Mouse (Mus musculus): ENCODE data around the gene Dapk1. TPM values are rescaled to one million over a fixed set of nuclear protein-coding genes. Genes with fewer than 3 reads are reported as not detected.
"Not testable (repeated sequence)": the region's sequence is repeated elsewhere in the genome, so short reads cannot be mapped to it uniquely, and the experiment has no call there.

Gene Dapk1
- 10 to 100 TPM; 90.4 to 99.4 TPM for total RNA-seq (2021)

DNA sequence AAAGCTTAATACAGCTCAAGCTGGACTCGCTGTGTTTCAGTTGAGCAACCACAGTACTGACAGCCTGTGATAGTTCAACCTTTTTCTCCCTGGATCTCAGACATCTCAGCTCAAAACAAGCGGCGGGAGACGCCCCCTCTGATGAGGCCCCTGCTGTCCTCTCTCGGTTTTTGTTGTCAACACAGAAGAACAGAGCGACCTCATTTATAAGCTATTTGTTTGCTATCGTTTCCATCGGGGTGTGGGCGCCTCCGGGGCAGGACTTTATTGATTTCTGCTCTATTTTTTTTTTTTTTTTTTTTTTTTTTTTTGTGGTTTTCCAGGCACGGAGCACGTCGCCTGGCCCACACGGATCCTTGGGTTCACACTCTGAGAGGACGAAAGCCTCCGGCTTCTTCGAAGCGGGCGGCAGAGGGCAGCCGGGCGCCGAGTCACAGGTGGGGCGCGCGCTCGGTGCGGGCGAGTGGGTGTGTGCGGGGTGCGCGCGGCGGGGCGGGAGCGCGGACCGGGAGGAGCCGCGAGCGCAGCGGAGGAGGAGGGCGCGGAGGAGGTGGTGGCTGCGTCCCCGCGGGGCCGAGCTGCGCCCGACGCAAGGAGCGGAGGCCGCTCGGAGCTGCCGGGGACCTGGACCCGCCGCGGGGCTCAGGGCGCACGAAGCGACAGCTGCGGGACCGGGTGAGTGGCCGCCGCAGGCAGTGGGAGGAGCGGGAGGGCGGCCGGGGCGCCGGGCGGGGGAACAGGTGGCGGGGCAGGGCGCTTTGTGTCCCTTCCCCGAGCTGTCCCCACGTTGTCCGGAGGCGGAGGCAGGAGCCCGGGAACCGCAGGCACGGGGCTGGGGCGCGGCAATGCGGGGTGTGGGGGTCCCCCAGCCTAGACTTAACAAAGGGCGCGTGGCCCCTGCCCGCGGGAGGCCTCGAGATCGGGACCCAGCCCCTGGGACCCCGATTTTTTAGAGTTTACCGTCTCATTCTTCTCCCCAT, at the start of gene Dapk1:
Gene Dapk1 (plus strand): TSS at position 512 of the 980 bp plus-strand sequence.
- DNase-seq (ENCODE audit: low spot score in 2 of 2): peak; percentile 87 to 90
- intact Hi-C loops (cut with DNase I): loop anchor here (1.0 to 5.0 kb wide), 4 partner anchors 38 to 137 kb away; no protein-coding TSS in a partner anchor

DNA sequence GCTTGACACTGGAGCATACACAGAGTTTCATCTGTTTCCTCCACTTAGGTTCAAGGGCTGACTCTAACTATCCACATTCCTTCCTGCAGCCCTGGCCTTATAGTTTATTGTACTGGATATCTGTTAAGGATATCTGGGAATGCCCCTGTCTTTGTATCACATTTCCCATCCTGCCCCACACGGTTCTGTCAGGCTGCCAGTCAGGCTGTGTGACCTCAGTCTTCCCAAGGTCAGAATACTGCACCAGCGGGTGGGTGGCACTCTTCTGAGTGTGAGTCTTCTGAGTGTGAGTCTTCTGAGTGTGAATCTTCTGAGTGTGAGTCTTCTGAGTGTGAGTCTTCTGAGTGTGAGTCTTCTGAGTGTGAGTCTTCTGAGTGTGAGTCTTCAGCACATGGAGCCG, 48.4 kb upstream of the Dapk1 start:
- intact Hi-C loops (cut with DNase I): no loop called here
- DNase-seq (ENCODE audit: low spot score in 2 of 2): no peak

DNA sequence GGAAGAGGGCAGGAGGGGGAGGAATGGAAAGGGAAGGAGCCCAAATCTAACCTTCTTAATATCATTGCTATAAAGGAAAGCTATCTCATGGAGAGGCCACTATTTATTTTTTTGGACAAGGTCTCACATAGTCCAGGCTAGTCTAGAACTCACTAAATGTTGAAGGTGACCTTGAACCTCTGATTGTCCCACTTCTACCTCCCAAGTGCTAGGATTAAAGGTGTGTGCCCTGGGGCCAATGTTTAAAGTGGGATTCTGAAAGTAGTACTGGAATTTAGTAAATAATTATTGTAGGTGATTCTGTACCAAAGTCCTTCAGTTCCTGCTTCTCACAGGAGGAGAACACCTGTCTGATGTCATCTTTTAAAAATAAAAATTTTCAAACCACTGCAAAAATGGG, 45.3 kb upstream of the Dapk1 start:
- intact Hi-C loops (cut with DNase I): no loop called here
- no peak for DNase-seq (ENCODE audit: low spot score in 2 of 2)

DNA sequence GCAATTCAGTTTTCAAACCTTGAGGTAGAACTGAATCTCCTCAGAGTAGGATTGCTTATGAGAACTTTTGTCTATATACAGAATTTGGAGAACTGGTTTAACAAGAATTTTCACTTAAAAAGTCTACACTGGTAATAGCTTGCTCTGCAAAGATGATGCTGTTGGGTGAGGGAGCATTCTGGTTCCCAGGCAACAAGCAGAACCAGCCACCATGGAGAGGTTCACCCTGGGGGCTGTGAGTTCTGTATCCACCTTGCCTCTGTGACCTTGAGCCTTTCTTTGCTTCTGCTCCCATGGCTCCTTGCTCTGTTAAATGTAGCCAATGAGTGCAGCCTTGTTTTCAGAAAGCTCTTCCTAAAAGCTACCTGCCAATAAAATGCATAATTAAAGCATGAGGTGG, 44.8 kb upstream of the Dapk1 start:
- intact Hi-C loops (cut with DNase I): no loop called here
- no peak for DNase-seq (ENCODE audit: low spot score in 2 of 2)

DNA sequence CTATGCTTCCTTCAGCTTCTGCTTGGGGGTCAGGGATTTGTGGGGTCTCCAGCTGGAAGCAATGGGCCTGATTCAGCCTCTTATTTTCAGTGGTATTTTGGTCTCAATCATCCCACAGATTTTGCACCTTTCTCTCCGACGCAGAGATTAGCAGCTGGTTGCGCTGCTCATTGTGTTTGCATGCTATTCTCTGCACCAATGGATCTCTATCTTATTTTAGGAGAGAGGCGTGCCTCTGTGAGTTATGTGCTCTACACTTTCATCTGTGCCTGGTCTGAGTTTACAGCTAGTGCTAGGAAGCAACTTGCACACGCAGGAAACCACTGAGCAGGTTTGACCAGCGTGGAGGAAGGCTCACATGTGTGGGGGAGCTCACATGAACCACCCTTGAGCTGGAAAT, 37.4 kb upstream of the Dapk1 start:
- peak in 1 of 2 experiments; percentile 52 for DNase-seq (ENCODE audit: low spot score in 2 of 2)
- intact Hi-C loops (cut with DNase I): no loop called here

DNA sequence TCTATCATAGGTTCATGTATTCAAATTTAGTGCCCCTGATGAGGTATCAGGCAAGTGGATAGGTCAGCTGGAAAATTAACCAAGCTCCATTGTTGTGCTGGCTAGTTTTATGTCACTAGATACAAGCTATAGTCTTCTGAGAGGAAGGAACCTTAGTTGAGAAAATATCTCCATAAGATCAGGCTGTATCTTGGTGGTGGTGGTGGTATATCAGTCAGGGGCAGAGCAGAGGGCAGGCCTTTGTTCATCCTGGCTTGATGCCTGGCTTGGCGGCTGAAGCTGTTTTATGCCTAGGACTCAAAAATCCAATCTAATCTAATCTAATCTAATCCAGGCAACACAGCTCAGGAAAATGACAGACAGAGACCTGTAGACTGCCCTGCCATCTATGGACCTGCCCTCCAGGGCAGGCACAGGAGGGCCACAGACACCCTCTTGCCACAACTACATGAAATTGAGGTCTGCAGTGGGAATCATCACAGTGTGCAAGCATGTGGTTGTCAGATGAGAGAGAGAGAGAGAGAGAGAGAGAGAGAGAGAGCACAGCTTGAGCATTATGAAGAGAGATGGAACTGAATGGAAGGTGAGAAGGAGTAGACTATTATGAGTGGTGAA, 32.7 kb upstream of the Dapk1 start:
- intact Hi-C loops (cut with DNase I): no loop called here
- no peak for DNase-seq (ENCODE audit: low spot score in 2 of 2)

DNA sequence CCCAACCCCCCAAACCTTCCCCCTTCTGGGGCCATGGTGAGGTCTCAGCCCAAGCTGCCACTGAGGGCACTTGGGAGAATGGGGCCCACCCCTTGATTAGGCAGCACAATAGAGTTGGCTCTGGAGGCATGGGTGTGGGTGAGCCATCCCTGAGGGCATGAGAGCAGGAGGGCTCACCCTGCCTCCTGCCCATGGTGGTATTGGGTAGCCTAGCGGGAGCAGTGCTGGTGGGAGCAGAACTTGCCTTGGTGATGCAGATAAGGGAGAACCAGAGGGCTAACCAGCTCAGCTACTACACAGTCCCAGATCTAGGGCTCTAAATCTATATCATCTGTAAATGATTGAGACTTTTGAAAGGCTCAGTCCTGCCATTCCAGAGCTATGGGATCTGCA, 32.2 kb upstream of the Dapk1 start:
- intact Hi-C loops (cut with DNase I): no loop called here
- no peak for DNase-seq (ENCODE audit: low spot score in 2 of 2)

DNA sequence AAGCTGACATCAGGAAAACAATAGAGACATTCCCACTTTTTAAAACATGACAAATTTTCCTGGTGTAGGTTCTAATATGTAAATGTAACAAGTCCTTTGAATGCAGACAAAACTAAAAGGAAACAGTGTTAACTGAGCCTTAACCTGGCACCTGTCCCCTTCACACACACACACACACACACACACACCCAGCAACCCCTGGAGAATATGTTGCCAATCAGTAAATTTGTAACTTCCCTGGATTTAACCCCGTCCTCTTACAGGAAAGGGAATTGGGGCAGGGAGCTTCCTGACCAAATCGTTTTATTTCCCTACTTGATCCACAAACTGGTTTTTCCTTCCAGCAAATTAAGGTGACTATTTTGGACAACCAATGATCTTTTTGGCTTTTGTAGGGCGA, 28.2 kb upstream of the Dapk1 start:
- DNase-seq (ENCODE audit: low spot score in 2 of 2): no peak
- intact Hi-C loops (cut with DNase I): no loop called here

DNA sequence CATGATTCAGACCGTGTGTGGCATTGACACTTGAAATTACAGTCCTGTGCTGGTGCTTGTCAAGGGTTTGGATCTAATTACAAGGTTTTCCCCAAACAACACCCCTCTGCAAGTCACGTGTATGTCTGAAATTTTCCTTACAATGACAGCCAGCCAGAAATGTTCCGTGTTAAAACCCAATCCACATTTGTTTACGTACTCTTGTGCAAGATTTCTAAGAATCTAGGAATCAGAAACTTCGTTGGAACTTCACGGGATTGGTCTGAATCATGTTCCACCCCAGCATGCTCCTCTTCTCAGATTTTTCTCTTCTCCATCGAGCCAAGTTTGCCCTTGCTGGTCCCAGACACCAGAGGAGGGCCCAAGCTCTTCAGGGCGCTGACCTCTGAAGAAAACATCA, 27.8 kb upstream of the Dapk1 start:
- no peak for DNase-seq (ENCODE audit: low spot score in 2 of 2)
- intact Hi-C loops (cut with DNase I): no loop called here

DNA sequence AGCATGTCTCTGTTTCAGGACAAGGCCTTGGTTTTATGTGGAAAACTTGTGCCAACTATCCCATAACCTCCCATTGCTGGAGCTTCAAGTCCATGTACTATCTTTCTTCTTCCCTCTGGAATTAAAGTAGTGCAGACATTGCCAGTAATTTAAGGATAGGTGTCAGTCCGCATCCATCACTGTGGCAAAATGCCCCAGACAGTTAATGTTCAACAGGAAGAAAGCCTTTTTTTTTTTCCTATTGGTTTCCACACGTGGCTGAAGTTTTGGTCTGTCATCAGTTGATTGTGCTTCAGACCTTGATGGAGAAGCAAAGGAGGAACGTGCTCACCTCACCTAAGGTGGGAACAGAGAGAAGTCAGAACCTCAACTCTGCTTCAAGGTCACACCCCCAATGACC, 23.2 kb upstream of the Dapk1 start:
- no peak for DNase-seq (ENCODE audit: low spot score in 2 of 2)

DNA sequence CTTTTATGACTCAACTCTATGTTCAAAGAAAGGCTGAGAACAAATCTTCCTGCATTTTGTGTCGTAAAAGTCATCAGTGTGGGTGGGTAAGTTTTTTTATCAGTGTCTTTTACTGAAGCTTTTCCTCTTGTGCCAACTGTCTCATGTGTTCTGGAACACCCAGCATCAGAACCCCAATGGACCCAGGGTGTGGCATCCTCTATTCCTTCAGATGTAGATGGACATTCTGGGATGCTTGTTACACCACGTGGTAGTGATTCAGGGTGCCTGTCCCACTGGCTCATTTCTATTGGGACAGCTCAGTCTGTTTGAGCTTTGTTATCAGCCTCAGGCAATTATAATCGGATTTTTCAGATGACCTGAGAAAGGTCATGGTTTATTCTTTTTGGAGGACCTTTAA, 6.9 kb upstream of the Dapk1 start:
- DNase-seq (ENCODE audit: low spot score in 2 of 2): no peak
- intact Hi-C loops (cut with DNase I): no loop called here

More for the DNA sequence above, 23.2 kb upstream of the Dapk1 start:
- intact Hi-C loops (cut with DNase I): no loop called here

DNA sequence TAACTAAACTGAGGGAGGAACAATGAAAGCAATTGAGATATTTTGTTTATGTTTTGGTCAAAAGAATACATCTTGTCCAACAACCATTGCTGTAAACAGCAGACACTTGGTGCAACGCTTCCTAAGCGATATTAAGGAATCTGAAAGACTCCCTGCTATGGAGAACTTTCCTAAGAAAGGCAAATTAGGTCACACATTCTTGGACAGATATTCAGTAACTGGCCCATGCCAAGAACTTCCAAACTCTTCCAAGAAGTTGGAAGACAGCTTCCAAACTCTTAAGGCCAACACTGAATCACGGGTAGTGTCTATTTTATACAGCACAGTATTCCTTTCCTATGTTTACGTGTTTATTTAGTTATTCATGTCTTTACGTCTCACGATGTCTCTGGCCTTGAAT, 6.2 kb upstream of the Dapk1 start:
- DNase-seq (ENCODE audit: low spot score in 2 of 2): no peak
- intact Hi-C loops (cut with DNase I): no loop called here

DNA sequence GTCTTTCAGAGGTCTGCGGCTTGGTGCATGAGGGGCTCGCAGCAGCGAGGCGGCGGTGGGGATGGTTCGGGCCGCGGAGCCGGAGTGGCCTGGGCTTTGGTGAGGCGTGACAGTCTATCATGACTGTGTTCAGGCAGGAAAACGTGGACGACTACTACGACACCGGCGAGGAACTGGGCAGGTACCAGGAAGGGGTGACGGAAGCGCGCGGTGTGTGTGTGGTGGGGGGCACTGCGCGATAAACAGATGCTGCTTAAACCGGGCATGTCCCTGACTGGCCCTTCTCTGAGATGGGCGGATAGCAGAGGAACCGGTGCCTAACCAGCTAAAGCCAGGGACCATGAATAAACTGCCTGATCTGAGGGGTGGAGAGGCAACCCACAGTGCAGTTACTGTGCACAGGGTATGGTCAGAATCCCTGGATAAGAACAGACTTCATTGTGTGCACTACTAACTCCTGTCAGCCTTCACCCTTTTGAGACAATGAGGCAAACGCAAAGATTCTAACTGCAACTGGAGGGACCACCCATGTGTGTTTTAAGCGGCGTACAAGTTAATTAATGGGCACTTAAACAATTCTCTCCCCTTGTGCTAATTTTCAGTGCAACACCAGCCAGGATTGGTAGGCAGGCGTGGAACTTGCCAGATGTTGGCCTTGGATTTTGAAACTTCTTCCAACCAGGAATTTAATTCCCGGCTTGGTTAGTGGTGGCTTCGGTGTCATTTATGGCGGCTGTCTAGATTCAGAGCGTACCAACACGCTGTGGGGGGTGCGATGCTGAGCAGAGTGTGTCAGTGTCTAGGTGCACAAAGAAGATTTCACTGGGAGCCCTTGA, 887 bp downstream of the Dapk1 start:
- intact Hi-C loops (cut with DNase I): loop anchor here (1.0 to 5.0 kb wide), 2 partner anchors 37 to 75 kb away; no protein-coding TSS in a partner anchor
- DNase-seq (ENCODE audit: low spot score in 2 of 2): peak; percentile 53 to 61

DNA sequence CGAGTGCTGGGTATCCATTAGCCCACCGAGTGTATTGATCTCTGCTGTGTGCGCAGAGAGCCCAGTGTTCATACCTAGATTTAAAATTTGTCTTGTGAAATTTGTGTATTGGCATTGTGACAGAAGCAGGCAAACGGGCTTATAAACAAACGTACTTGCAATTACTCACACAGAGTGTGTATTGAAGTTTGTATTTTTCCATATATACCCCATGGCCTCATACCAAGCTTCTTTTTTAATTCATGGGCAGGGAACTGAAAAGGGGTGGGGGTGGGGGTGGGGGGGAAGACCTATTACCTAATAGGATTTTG, 1.5 kb downstream of the Dapk1 start:
- DNase-seq (ENCODE audit: low spot score in 2 of 2): no peak
- intact Hi-C loops (cut with DNase I): loop anchor here (5.0 kb wide), 1 partner anchor 74 kb away; no protein-coding TSS in a partner anchor

DNA sequence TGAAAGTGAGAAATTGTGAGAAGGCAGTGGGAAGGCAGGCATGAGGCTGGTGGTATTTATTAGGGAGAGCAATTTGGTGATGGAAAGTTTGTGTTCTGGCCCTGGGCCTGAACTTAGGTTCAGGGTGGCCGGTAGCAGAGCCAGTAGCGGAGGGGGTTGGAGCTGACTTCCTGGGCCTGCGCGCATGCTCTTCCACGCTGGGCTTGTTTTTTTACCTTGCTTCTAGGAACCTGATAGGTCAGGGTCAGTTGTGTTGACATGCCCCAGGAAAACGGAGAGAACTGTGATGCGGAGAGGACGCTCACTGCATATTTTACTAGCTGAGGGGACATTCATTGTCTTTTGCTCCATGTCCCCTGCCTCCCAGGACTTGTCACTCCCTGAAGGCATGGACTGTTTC, 5.7 kb downstream of the Dapk1 start:
- intact Hi-C loops (cut with DNase I): no loop called here
- no peak for DNase-seq (ENCODE audit: low spot score in 2 of 2)

DNA sequence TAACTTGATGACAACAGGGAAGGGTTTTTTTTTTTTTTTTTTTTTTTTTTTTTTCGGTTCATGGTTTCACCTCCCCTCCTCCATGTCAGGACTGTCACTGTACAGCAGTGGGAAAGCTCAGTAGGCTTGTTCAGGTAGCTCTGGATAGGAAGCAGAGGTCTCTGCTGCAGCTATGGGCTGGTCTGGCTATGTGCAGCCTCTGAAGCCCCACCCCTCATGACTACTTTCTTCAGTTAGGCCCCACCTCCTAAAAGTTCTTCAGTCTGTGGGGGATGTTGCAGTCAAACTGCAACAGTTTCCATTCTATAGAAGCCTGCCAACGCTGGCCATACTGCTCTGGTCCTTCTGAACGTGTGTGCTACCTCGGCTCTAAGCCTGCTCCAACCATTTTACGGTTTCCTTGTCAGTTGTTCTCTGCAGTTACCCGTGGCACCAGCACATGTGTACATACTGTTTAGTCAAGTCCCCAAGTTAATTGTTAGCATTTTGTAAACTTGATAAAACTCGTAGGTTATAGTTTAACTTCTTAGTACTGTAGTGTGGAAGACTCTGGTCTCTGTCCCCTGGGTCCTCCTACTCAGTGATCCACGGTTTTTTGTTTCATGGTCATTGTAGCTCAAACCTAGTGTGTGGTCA, 6.8 kb downstream of the Dapk1 start:
- intact Hi-C loops (cut with DNase I): no loop called here
- no peak for DNase-seq (ENCODE audit: low spot score in 2 of 2)

DNA sequence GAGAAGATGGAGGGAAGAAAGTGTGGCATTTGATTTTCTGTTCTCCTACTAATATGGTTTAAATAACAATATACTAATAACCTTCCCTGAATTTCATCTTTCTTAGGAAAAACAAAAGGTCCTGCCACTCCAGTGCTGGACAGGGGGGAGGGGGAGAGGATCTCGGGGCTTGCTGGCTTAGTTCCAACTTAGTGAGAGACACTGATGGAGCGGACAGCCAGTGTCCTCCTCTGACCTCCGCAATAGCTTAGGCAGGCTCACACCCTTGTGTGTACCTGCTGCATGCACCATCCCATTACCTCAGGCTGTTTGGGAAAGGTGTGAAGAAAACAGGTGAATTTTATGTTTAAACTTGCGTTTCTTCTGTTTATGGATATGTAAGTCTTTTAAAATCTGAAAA, 7.5 kb downstream of the Dapk1 start:
- intact Hi-C loops (cut with DNase I): no loop called here
- DNase-seq (ENCODE audit: low spot score in 2 of 2): no peak

DNA sequence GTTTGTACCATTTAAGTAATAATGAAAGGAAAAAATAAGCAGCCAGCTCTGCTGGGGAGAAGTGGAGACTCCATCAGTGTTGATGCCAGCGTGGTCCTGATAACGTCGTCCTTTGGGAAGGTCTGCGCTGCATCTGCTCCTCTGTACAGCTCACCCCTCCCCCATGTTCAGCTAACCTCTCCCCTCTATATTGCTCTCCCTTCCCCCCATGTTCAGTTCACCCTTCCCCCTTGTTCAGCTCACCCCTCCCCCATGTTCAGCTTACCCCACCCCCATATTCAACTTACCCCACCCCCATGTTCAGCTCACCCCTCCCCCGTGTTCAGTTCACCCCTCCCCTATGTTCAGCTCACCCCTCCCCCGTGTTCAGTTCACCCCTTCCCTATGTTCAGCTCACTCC, 8.8 kb downstream of the Dapk1 start:
- intact Hi-C loops (cut with DNase I): no loop called here
- no peak for DNase-seq (ENCODE audit: low spot score in 2 of 2)

DNA sequence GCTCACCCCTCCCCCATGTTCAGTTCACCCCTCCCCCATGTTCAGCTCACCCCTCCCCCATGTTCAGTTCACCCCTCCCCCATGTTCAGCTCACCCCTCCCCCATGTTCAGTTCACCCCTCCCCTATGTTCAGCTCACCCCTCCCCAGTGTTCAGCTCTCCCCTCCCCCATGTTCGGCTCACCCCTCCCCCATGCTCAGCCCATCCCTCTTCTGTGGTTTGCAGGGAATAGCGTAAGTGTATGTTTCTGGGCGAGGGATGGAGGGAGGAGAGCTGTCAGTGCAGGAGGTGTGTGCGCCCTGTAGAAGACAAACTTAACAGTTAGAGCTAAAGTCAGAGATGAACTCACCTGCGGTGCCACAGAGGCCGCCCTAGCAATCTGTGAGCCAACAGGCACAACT, 9.2 kb downstream of the Dapk1 start:
- DNase-seq (ENCODE audit: low spot score in 2 of 2); intact Hi-C loops (cut with DNase I): not testable (repeated sequence)

DNA sequence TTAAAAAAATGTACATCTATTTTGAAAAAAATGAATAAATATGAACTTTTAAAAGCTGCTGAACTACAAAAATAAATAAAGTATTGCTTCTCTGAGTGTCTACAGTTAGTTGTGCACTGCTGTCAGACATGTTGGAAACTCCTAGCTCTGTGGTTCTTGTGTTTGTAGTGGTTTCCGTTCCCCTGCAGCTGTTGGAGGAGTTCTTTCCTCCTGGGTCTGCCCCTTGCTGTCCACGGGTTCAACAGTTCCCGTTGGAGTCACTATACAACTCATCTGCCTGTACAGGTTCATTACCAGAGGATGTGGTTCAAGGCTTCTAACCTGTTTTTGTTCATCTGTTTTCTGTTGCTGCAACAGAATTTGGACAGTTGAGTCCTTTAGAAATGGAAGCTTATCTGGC, 10.4 kb downstream of the Dapk1 start:
- no peak for DNase-seq (ENCODE audit: low spot score in 2 of 2)
- intact Hi-C loops (cut with DNase I): no loop called here
